Mouse (Mus musculus): ENCODE data around the gene Palm2.

- TF ChIP-seq POLR2A (IDR thresholded peaks at IDR 0.05; ENCODE audit: low read depth, low read length) = peak; percentile 37; the same call in 1 of the 2 replicates
- no peak for TF ChIP-seq CTCF (IDR thresholded peaks at IDR 0.05; ENCODE audit: borderline replicate concordance, insufficient read depth, low read length)
Measured at GRCm38 (mm10) chr4:57561055-57561454, 127.0 kb downstream of the Palm2 start.

All from embryonic fibroblast, embryonic 13.5 days (primary cell).